Mouse (Mus musculus): ENCODE results near the gene Sod3. TPM values are rescaled to one million over a fixed set of nuclear protein-coding genes. Genes with fewer than 3 reads are reported as not detected.

Gene Sod3
- total RNA-seq, 2 experiments from 2014 or later = 10.2 to 10.7 TPM

DNA sequence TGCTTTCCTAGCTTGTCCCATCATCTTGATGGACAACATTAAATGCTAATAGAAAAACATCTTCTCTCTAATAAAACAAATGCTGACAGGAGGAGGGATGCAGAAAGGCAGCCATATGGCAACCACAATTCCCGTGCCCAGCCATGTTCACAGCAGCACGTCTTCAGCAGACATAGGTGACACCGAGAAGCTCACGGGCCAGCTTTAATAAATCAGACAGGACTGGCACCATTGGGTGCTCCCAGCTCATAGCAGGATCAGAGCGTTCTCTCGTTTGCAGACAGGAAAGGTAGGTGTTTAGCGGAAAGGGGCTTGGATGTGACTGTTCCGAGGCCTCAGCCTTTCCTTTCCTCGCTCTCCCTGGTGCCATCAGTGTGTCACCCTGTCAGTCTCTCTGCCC is 12.3 kb downstream of the Sod3 start:
- no peak for DNase-seq

DNA sequence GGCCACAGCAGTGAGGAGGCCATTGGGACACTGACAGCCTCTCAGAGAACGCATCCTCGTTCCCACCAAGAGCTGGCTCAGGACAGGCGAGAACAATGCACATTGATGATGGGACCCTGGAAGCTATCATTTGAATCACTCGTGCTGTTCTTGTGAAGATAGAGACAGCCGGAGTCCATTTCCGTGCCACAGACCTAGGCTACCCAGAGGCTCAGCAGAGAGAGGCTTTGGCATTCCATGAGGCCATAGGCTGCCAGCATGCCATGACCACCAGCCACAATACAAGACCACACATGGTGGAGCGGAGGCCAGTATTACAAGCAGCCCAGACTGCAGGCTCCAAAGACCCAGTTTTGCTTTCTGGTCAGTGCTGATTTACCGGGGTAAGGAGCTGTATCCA is 19.2 kb downstream of the Sod3 start:
- no peak for DNase-seq

DNA sequence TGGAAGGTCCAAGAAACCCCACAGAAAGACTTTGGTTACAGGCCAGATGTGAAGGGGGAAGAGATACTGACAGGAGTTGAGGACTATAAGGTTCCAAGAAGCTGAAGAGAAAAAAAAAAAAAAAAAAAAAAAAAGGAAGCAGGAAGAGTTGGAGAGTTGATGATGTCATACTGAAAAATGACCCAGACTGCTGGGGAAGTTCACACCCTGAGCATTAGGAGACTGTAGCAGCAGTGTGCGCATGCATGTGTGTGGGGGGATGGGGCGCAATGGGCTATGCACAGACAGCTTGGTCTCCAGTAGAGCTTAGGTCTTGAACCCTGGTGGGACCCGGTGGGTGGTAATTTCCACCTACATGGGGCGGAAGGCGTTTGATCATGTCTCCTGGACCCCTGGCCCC is 20.2 kb downstream of the Sod3 start:
- DNase-seq = no peak

DNA sequence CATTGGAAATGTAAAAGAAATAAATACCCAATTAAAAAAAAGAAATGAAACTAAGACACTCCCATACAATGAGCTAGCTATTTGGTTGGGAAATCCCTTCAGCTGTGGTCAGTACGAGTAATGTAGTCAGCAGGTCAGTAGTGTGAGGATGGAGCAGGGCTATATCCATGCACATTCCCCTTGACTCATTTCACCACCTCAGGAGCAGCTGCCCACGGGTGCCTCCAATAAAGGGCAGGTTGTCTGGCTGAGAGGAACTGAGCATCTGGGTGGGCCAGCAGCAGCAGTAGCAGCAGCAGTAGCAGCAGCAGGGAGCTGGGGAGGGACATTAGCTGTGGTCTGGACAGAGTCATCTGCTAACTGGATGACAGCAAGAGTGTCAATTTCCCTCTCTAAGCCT is 22.4 kb downstream of the Sod3 start:
- no peak for DNase-seq

- no peak for DNase-seq
These were observed 24.6 kb downstream of the Sod3 start for GRCm38 (mm10) chr5:52388092-52388749.

GRCm38 (mm10) chr5:52390381-52390780 is 26.8 kb downstream of the Sod3 start:
- DNase-seq = no peak

DNA sequence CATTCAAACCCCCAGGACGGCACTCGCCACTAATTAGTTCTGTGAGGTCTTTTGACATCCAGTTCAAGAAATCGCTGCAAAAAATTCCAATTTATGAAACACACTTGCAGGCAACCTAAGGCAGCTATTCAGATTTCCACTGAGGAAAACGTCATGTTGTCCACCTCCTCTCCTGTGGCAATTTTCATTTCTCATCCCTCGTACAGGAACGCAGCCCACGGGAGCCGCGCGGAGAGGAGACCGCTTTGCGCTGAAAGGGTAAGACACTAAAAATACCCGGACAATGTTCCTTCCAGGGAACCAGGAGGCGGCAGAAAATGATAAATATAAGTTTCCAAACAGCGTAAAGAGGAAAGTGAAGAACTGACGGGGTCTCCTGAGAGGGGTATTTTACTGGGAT is 27.9 kb downstream of the Sod3 start:
- DNase-seq = no peak

GRCm38 (mm10) chr5:52393756-52394155 is 30.2 kb downstream of the Sod3 start:
- DNase-seq = no peak

DNA sequence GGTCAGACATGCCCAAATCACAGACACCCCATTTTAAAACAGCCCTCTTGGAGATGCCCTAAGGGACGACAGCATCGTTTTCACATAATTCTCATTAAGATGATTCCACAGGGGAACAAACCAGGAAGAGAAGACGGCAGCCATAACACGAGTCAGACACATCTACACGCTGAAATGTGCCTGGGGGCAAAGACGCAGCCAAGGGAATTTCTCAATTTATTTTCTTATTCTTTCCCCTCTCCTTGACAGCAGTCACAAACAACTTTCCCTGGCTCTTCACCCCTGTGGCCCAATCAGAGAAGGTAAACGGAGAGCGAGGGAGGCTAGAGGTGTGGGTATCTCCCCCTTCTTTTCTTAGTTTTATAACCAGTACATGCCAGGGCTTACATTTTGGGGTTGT is 40.8 kb downstream of the Sod3 start:
- no peak for DNase-seq

- DNase-seq = no peak
These were observed 45.2 kb downstream of the Sod3 start for GRCm38 (mm10) chr5:52408668-52409315.

GRCm38 (mm10) chr5:52410197-52410596 is 46.6 kb downstream of the Sod3 start:
- no peak for DNase-seq

GRCm38 (mm10) chr5:52411567-52411966 is 48.0 kb downstream of the Sod3 start:
- no peak for DNase-seq

- DNase-seq = no peak
These were observed 51.6 kb downstream of the Sod3 start for GRCm38 (mm10) chr5:52415193-52415592.

- no peak for DNase-seq
These were observed 52.3 kb downstream of the Sod3 start for GRCm38 (mm10) chr5:52415917-52416316.

DNA sequence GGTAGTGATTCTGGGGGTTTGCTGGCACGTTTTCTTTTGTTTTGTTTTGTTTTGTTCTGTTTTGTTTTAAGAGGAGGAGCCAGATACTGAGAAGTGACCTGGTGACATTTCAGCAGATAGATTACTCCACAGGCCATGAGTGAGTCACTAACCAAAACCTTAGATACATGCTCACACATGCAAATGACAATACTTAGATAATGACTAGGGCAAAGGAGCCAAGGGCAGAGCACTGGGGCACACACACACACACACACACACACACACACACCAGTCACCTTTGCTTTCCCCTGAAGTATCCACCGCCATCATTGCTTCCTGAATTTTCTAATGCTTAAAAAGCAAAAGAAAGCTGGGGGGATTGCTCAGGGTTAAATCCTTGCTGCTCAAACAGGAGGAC is 52.9 kb downstream of the Sod3 start:
- no peak for DNase-seq

Other genes starting within 250 kb of the Sod3 start
- gene Dhx15, start 173.3 kb upstream of the Sod3 start, total RNA-seq (2021) = 10 to 100 TPM; 46.2 to 59.4 TPM
- gene Ccdc149, start 107.7 kb downstream of the Sod3 start, total RNA-seq (2021) = 1 to 10 TPM; 3.8 to 4.7 TPM
- 1 to 10 TPM; 6.2 to 6.6 TPM for gene Lgi2, start 202.7 kb downstream of the Sod3 start, total RNA-seq (2021)